Mouse (Mus musculus) A20 (cell line): ENCODE data around the gene Eif2b4.
A peak's percentile ranks its signal among the peaks of the same experiment; 100 is the strongest.

Experiments
- DNase-seq: peaks from one replicate; pipeline ENCODE4 v3.0.0-alpha.2; 2011; ENCODE audit warnings: low read depth, low spot score

The Eif2b4 gene

DNA sequence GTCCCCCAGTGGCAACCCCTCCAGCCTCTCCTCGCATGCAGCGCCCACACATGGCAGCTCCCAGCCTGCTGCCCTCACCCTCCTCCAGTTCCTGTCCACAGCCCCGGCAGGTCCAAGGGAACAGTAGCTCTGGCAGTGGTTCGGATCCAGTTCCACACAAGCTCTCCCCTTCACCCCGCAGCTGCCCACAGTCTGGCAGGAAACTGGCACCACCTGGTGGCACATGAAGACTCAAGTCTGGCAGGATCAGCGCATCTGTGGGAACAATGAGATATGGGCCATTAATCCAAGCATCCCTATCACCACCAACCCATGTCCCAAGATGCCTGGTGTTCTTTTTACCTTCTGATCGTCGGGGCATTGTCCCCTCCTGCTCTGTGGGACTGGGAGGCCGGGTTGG, 6.7 kb upstream of the Eif2b4 start:
- peak; percentile 63 for DNase-seq

DNA sequence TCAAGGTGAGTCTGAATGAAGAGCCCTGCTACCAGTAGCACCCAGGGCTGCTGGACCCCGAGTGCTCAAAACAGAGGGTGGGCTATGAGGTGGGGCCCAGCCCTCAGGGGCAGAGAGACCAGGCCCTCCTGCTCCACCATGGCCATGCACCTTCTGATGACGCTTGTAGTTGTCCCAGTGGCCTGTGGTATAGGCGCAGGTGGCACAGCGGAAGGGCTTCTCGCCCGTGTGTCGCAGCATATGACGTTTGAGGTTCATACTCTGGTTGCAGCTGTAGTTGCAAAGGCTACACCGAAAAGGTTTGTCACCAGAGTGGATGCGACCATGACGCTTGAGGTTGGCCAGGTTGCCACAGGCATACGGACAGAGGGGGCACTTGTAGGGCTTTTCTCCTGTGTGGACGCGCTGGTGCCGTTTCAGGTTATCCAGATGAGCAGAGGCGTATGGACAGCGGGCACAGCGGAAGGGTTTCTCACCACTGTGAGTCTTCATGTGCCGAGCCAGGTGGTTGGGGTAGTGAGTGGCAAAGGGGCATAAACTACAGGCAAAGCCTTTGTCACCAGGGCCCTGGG, 6.2 kb upstream of the Eif2b4 start:
- no peak for DNase-seq

DNA sequence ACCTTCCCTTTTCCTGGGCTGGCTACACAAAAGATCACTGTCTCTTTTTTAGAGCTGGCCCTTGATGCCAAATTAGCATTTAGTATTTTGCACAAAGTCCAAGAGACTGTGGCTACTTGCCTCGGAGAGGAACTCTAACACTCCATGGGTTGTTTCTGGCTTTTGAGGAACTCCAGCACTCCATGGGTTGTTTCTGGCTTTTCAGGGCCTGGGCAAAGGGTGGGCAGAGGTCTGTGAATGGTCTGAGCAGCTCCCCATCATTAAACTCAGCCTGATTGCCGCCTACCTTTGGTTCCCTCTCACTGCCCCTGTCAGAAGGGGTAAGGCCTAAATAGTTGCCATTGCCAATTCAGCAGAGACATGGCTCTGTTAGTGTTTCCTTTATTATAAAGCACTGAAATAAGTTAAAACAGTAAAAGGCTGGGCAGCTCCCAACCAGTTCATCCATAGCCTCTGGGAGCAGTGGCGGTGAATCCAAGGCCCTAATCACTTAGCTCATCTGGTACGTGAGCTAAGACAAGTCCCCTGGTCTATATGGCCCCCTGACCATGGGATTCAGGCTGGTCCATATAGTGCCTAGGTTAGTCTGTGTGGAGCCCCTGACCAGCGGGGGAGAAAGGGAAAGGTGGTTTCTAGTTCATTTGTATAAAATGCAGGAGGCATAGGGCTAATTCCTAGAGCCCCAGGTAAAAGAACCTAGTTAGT, 5.5 kb upstream of the Eif2b4 start:
- no peak for DNase-seq

DNA sequence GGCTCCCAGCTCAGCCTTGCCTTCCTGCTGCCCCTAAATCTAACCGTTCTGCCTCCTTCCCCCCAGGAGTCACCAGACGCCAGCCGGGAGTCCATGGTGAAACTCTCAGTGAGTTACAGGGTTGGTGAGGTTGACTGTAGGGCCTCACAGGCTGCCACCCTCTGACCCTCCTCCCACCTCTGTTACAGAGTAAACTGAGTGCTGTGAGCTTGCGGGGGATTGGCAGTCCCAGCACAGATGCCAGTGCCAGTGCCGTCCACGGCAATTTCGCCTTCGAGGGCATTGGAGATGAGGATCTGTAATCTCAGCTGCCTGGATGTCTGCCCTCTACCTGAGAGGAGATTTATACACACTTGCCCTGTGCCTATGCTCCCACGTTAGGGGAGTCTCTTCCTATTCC, 4.9 kb upstream of the Eif2b4 start:
- no peak for DNase-seq

DNA sequence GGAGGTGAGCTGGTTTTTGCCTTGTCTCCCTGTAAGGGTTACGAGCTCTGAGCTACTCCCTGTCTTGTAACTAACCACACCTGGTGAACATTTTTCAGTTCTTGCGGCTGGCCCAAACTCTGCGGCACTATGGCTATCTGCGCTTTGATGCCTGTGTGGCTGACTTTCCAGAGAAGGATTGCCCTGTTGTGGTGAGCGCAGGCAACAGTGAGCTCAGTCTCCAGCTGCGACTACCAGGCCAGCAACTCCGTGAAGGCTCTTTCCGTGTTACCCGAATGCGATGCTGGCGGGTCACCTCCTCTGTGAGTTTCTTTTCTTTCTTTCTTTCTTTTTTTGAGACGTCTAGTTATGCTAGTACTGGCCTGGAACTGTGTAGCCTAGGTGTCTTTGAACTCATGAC, 3.8 kb upstream of the Eif2b4 start:
- DNase-seq: no peak

DNA sequence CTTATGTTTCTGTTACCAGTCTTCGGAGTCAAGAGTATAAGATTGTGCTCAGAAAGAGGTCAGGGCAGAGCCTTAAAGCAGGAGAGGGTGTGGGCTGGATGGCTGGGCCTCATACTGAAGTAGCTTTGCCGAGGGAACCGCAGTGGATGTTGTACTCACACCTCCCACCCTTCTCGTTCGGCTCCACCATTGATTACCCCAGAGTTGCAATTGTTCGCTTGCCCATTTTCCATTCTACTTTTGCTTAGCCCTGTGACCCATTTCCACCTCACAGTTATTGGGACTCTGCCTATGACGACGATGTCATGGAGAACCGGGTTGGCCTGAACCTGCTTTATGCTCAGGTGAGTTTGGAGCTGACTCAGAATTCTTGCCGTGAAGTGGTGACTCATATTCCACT, 3.0 kb upstream of the Eif2b4 start:
- no peak for DNase-seq

DNA sequence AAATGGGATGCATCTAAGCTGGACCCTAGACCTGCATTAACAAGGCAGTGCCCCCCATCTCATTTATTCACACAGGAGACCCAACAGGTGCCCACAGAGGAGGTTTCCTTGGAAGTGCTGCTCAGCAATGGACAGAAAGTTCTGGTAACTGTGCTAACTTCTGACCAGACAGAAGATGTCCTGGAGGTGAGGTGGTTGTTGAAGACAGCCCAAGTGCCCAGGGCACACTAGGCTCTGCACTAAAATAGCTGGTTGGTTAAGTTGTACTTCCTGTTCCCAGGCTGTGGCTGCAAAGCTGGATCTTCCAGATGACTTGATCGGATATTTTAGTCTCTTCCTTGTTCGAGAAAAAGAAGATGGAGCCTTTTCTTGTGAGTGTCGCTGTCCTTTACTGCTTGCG, 2.4 kb upstream of the Eif2b4 start:
- DNase-seq: no peak

DNA sequence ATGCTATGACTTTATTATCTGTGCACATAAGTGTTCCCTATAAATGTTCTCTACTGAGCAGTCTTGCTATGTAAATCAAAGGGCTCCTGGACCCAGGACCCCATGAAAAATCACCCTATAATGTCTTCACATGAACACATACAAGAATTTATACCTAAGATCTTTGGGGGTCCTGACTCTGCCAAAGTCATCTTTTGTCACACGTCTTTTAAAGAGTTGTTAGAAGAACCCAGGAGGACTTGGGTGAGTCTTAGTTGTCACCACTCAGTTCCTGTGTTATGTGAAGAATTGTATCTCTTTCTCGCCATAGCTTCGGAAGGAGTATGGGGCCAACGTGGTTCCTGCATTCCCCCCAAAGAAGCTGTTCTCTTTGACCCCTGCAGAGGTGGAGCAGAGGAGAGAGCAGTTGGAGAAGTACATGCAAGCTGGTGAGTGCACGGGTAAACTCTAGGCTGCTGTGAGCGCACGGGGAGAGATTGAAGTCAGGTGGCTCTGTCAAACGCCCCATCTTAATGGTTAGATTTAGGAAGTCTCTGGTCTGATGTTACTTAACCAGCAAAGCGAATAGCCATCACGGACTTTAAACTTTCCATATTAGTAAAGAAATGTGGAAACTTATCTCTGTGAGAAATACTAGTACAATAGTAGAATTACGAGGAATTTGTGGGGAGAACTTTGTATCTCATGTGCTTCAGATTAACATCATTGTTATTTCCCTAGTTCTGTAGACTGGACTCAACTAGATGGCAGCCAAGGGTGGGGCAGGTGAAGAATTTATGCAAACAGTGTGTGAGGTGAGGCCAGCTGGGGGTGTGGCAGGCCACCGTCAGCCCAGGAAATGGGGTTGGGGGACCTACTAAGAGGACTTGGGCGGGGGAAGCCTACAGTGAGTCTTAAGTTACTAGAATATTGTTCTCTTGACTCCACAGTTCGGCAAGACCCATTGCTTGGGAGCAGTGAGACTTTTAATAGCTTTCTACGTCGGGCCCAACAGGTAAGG, 1.6 kb upstream of the Eif2b4 start:
- DNase-seq: no peak

DNA sequence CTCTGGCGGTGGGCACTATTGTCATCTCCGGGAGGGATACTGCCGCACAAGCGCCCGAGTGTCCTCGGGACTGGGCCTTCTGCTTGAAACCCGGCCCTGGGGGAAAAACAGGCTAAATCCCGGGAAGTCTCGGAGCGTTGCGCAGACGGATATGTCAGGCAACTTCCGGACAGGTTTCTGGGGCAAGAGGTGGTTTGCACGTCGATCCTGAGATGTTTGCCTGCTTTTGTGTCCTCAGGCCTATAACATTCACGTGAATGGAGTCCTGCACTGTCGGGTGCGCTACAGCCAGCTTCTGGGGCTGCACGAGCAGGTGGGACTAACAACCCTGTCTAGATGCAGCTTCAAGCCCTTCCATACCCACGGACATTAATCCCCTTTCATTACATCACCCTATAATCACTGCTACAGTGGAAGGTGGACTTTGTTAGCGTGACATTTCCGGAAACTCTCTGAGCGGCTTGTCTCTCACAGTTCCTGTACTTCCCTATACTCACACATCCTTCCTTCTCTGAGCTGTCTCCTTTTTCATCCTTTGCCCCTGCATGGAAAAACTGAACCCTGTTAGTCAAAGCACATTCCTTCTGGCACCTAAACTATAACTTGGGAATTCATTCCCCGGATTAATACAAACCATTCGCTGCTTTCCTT, 526 bp upstream of the Eif2b4 start:
- peak; percentile 65 for DNase-seq

DNA sequence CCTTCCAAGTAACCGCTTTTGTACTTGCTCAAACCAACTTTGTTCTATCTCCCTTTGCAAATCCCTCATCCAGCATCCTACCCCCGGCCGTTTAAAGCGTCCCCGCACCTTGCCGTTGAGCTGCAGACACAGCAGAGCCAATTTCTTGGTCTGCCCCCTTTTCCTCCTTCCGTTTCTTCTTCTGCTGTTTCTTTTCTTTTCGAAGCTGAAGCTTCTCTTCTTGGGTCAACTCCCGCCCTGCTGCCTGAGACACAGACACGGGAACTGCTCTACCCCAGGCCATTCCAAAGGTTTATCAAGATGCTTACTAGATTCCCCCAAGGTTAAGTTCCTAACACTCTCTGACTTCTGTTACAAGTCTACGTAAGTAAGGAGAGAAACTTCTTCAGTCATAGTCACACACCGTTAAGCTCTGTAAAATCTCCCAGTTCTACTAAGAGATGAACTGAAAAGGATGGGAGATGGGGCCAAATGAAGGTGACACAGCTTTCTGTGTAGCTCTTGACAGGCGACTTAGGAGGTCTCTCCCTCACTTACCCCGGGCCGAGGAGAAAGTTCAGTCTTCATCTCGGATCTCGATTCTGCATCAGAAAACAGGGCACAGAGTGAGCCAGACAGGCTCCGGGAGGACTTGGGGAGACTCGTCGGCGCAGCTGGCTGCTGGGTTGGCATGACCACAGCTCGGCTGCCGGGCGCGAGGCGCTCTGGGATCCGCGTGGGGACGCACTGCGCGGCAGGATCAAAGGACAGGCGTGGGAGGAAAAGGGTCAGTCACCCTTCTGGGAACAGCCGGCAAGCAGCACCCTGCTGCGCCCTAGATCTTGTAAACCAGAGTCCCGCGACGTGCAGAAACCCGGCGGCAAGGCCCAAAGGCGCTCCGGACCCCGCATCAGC, 938 bp downstream of the Eif2b4 start:
- no peak for DNase-seq

DNA sequence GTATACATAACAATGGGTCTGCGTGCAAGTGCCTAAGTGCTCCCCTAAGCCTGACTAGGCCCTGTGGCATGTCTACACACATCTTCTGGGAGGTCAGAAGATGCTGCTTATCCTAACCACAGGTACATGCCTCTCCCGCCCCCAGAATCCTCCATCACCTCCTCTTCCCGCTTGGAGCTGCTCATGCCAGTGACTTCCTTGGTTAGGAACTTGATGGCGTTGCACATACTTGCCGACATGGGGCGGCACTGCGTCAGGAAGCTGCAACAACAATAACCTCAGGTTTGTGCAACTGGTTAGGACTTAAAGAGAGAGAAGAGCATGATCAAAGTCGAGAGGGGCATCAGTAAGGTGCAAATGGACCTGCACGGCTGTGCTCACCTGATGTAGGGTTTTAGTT, 3.0 kb downstream of the Eif2b4 start:
- no peak for DNase-seq

DNA sequence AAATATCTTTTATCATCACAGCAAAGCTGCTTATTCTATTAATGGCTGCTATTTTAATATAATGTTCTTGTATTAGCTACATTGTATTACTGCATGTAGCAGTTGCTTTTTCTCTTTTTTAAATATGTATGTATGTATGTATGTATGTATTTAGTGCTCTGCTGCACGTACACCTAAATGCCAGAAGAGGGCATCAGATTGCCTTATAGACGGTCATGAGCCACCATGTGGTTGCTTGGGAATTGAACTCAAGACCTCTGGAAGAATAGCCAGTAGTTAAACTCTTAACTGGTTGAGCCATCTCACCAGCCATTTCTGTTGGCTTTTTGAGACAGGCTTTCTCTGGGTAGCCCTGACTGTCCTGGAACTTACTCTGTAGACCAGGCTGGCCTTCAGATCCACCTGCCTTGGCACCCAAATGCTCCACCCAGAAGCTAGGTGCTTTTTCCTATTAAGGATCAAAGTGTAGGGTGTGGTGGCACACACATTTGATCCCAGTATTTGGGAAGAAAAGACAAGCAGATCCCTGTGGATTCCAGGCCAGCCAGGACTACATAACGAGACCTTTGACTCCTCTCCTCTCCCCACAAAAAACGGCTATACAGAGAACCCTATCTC, 4.9 kb downstream of the Eif2b4 start:
- DNase-seq: peak; percentile 60

DNA sequence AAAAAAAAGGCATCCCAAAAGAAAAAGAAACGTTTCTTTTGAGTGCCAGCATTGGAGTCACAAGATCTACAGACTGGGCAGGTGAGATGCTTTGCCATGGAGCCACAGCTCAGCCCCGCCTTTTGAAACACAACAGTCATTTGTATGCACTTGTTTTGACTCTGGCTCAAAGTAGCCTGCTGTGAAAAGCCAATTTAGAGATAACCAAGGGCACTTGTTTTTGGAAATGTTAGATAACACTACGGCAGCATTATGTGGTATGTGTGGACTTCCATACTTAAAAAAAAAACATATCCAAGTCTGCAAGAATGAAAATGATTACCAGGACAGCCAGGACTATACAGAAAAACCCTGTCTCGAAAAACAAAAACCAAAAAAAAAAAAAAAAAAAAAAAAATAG, 9.6 kb downstream of the Eif2b4 start:
- no peak for DNase-seq

DNA sequence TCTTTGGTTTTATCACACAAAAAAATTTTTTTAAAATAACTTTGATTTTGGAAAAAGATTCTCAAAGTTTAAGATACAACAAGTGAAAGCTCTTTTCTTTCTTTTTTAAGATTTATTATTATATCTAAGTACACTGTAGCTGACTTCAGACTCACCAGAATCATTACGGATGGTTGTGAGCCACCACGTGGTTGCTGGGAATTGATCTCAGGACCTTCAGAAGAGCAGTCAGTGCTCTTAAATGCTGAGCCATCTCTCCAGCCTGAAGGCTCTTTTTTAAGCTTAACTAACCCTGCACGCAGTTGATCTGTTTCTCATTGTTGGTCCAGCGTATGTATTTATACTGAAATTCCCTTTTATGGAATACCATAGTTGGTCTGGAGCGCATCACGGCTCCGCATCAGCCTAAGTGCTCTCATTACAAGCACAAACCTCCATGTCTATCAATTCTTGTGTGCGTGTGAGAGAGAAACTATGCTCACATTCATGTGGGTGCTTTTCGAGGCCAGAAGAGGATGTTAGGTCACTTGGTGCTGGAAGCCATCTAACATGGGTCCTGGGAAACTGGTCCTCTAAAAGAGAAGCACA, 12.0 kb downstream of the Eif2b4 start:
- DNase-seq: no peak

DNA sequence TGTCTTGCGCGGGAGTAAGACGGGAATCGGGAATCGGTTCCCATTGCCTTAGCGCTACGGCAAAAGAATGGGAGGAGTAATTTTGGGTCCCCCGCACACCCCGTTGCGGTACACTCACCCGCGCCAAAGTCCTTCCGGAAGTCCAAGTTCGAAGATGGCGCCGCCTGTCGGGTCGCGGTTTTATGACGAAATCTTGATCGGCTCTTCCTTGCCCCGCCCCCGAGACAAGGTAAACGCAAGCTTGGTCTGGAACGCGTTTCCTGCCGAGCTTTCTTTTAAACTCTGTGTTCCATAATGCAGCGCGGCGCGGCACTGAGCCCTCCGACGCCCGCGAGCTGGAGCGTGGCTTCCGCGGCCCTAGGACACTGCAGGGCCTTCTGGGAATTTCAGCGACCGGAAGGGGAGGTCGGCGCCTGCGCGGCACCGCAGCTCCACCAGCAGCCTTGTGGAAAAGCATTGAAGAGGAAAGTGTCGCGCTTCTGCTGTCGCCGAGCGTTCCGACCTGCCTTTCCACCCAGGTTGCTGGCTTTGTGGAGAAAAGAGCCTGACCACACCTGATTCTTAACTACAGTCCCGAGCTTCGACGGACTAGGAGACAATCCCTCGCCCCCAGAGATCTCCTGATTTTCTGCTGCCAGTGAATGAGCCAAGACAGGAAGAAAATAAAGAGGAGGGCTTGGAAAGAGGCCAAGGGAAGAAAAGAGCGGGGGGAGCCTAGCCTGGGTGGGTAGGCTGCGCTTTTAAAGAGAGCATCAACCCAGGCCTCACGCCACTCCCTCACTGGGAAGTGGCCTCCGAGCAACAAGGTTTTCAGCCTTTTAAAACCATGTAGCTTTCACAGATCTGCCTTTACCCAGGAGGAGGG, 13.2 kb downstream of the Eif2b4 start, which contains the start of the genes Gm29609 and Gtf3c2:
Gene Gm29609 (minus strand): TSS at position 146 of the 865 bp plus-strand sequence.
Gene Gtf3c2 (minus strand): TSS at position 379 of the 865 bp plus-strand sequence.
- DNase-seq: peak; percentile 96

DNA sequence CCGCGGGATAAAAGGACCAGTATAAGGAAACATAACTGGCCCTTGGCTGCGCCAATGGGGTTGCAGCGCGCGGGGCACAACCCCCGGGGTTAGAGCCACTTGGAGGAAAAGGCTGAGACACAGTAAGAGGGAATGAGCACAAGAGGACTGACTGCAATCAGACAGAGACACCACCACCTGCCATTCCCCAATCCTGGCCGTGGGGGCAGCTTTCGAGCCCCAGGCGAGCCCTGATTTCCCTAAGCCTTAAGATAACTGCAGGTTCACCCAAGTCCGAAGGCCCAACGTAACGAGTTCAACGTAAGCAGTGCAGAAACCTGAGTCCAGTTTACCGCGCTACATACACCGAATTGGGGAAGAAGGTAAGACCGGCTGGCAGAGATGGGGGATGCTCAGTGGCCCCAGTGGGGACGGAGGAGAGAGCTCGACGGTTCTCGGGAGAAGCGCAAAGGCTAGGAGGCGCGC, 13.9 kb downstream of the Eif2b4 start:
- DNase-seq: peak; percentile 70

DNA sequence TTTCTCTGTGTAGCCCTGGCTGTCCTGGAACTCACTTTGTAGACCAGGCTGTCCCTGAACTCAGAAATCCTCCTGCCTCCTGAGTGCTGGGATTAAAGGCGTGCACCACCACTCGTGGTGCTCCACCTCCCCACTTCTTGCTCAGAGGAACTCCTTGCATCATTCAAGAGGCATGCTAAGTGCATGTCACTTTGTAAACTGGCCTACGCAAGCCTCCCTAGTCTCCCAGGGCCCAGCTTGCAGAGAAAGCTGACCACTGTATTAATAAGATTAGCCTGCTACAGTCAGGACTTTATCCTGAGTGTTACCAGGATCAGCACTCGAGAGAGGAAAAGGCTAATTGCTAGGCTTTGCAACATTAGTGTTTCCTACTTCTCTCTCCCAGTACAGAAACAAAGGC, 24.6 kb downstream of the Eif2b4 start:
- DNase-seq: no peak

DNA sequence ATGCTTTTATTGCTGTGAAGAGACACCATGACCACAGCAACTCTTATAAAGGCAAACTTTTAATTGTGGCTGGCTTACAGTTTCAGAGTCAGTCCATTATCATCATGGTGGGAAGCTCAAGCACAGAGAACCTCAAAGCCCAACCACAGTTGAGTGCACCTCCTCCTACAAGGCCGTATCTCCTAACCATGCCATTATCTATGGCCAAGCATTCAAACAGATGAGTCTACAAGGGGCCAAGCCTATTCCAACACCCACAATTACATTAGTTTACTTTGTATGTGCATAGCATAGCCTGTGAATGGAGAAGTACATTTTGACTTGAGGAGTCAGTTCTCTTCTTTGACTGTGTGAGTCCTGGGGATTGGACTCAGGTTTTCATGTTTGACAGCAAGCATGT, 28.4 kb downstream of the Eif2b4 start:
- no peak for DNase-seq

DNA sequence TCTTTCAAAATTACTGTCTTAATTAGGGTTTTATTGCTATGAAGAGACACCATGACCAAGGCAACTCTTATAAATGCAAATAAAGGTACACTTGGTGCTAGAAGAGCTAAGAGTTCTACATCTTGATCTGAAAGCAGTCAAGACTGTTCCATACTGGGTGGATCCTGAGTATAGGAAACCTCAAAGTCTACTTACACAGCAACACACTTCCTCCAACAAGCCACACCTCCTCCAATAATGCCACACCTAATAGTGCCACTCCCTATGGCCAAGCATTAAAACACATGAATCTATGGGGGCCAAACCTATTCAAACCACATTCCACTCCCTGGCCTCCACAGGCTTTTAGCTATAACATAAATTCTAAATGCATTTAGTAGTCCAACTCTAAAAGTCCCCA, 30.8 kb downstream of the Eif2b4 start:
- no peak for DNase-seq
